Mouse (Mus musculus): ENCODE data around the gene Sh3bgrl3.
"Not testable (repeated sequence)": the region's sequence is repeated elsewhere in the genome, so short reads cannot be mapped to it uniquely, and the experiment has no call there.

Gene Sh3bgrl3

GRCm38 (mm10) chr4:134128221-134128982 is at the start of gene Sh3bgrl3:
Gene Sh3bgrl3, minus strand, starts transcription at chr4:134128789.
- peak; percentile 89 for DNase-seq (ENCODE audit: low spot score)

- no peak for DNase-seq (ENCODE audit: low spot score)
These were observed 43.8 kb upstream of the Sh3bgrl3 start for GRCm38 (mm10) chr4:134172391-134172790.

- no peak for DNase-seq (ENCODE audit: low spot score)
These were observed 38.3 kb upstream of the Sh3bgrl3 start for GRCm38 (mm10) chr4:134166906-134167305.

GRCm38 (mm10) chr4:134165548-134166465 is 37.2 kb upstream of the Sh3bgrl3 start:
- no peak for DNase-seq (ENCODE audit: low spot score)

- no peak for DNase-seq (ENCODE audit: low spot score)
These were observed 36.4 kb upstream of the Sh3bgrl3 start for GRCm38 (mm10) chr4:134165024-134165423.

GRCm38 (mm10) chr4:134164591-134164990 is 36.0 kb upstream of the Sh3bgrl3 start:
- DNase-seq (ENCODE audit: low spot score): no peak

- DNase-seq (ENCODE audit: low spot score): peak; percentile 54
These were observed 31.5 kb upstream of the Sh3bgrl3 start for GRCm38 (mm10) chr4:134160071-134160470.

GRCm38 (mm10) chr4:134158774-134159173 is 30.2 kb upstream of the Sh3bgrl3 start:
- no peak for DNase-seq (ENCODE audit: low spot score)

- no peak for DNase-seq (ENCODE audit: low spot score)
These were observed 29.0 kb upstream of the Sh3bgrl3 start for GRCm38 (mm10) chr4:134157558-134157957.

GRCm38 (mm10) chr4:134156744-134157143 is 28.2 kb upstream of the Sh3bgrl3 start:
- no peak for DNase-seq (ENCODE audit: low spot score)

- DNase-seq (ENCODE audit: low spot score): no peak
These were observed 27.4 kb upstream of the Sh3bgrl3 start for GRCm38 (mm10) chr4:134155961-134156465.

GRCm38 (mm10) chr4:134155531-134155930 is 26.9 kb upstream of the Sh3bgrl3 start:
- no peak for DNase-seq (ENCODE audit: low spot score)

- DNase-seq (ENCODE audit: low spot score): no peak
These were observed 25.8 kb upstream of the Sh3bgrl3 start for GRCm38 (mm10) chr4:134154354-134154753.

GRCm38 (mm10) chr4:134153656-134154055 is 25.1 kb upstream of the Sh3bgrl3 start:
- DNase-seq (ENCODE audit: low spot score): no peak

GRCm38 (mm10) chr4:134152112-134152511 is 23.5 kb upstream of the Sh3bgrl3 start:
- no peak for DNase-seq (ENCODE audit: low spot score)

- DNase-seq (ENCODE audit: low spot score): no peak
These were observed 20.8 kb upstream of the Sh3bgrl3 start for GRCm38 (mm10) chr4:134149389-134149788.

GRCm38 (mm10) chr4:134144297-134144696 is 15.7 kb upstream of the Sh3bgrl3 start:
- DNase-seq (ENCODE audit: low spot score): not testable (repeated sequence)

GRCm38 (mm10) chr4:134138857-134139256 is 10.3 kb upstream of the Sh3bgrl3 start:
- no peak for DNase-seq (ENCODE audit: low spot score)

GRCm38 (mm10) chr4:134136280-134136926 is 7.8 kb upstream of the Sh3bgrl3 start:
- no peak for DNase-seq (ENCODE audit: low spot score)

- DNase-seq (ENCODE audit: low spot score): no peak
These were observed 4.0 kb upstream of the Sh3bgrl3 start for GRCm38 (mm10) chr4:134132519-134133095.

GRCm38 (mm10) chr4:134132117-134132516 is 3.5 kb upstream of the Sh3bgrl3 start:
- DNase-seq (ENCODE audit: low spot score): no peak

GRCm38 (mm10) chr4:134129482-134129881 is 893 bp upstream of the Sh3bgrl3 start:
- DNase-seq (ENCODE audit: low spot score): no peak

Data from testis, postnatal 10 days (tissue).